ENCODE assay signal across 8 mouse cellular contexts in genomic region chr3:90587361-90588101, GRCm38 (mm10). TPM values are rescaled to one million over a fixed set of nuclear protein-coding genes. Genes with fewer than 3 reads are reported as not detected.
DNase-seq lines count a peak whose midpoint lies in the region; ATAC-seq and TF ChIP-seq lines count a peak whose summit lies in the region.

No protein-coding gene starts in this region.

- ATAC-seq in forebrain, postnatal 0 days, result peak; percentile 50; the same call in 1 of the 2 replicates
- ATAC-seq in heart, embryonic 16.5 days (replicated peaks; ENCODE audit: extremely low read depth, insufficient read depth, low FRiP score), result no peak

- H3K9me3 ChIP-seq in forebrain, postnatal 0 days (ENCODE audit: low read length), result no peaks in the 10 kb centered on the region
- H3K9me3 ChIP-seq in forebrain, embryonic 10.5 days, result no peaks in the 10 kb centered on the region
- H3K9me3 ChIP-seq in heart, embryonic 16.5 days (replicated peaks; ENCODE audit: control insufficient read depth, low read length), result no peaks in the 10 kb centered on the region

- H3K4me1 ChIP-seq in forebrain, postnatal 0 days (ENCODE audit: insufficient read depth), result no peaks in the 10 kb centered on the region
- H3K4me1 ChIP-seq in forebrain, embryonic 10.5 days, result peaks cover 13% of the 10 kb centered on the region
- H3K4me1 ChIP-seq in spleen, adult 2 months (ENCODE audit: control insufficient read depth, insufficient read depth, insufficient read length), result peaks cover 40% of the 10 kb centered on the region; the same call in 1 of the 2 replicates
- peaks cover 9% of the 10 kb centered on the region; the same call in 1 of the 2 replicates for H3K4me1 ChIP-seq in heart, embryonic 16.5 days (ENCODE audit: control insufficient read depth, insufficient read depth, low read length)

- 87% methylated on average over 14 of the region's 14 CpGs for WGBS in forebrain, postnatal 0 days
- WGBS in forebrain, embryonic 10.5 days, result 92% methylated on average over 14 of the region's 14 CpGs
- 60% methylated on average over 14 of the region's 14 CpGs for WGBS in spleen, adult 2 months
- 76% methylated on average over 14 of the region's 14 CpGs for WGBS in heart, embryonic 16.5 days

- no peak overlapping the region for H3K4me3 ChIP-seq in forebrain, postnatal 0 days (ENCODE audit: low read depth, low read length)
- H3K4me3 ChIP-seq in forebrain, embryonic 10.5 days, result no peak overlapping the region
- H3K4me3 ChIP-seq in spleen, adult 2 months (ENCODE audit: extremely low read depth, insufficient read depth, insufficient read length), result peak overlapping the region; percentile 2; the same call in 1 of the 2 replicates
- H3K4me3 ChIP-seq in heart, embryonic 16.5 days (ENCODE audit: low read length), result no peak overlapping the region

- no peak for DNase-seq in forebrain, postnatal 0 days
- DNase-seq in forebrain, embryonic 10.5 days (ENCODE audit: extremely low spot score, low spot score), result no peak
- DNase-seq in spleen, adult 2 months (ENCODE audit: low read depth in 1 of 2, low spot score in 2 of 2), result no peak
- DNase-seq in spleen, postnatal 14 days (ENCODE audit: low spot score in 2 of 2), result no peak
- peak; percentile 64 for DNase-seq in naive thymus-derived CD4-positive, alpha-beta T cell, adult 2 months (ENCODE audit: low read depth)
- DNase-seq in retina, embryonic 14.5 days (ENCODE audit: low spot score), result no peak
- no peak for DNase-seq in cerebellum, adult 9-11 months

- no peak overlapping the region for H3K4me2 ChIP-seq in forebrain, postnatal 0 days (ENCODE audit: low read depth)
- H3K4me2 ChIP-seq in heart, embryonic 16.5 days (ENCODE audit: low read depth, low read length), result no peak overlapping the region

- H3K36me3 ChIP-seq in forebrain, postnatal 0 days (ENCODE audit: insufficient read depth), result no peaks in the 10 kb centered on the region
- no peaks in the 10 kb centered on the region for H3K36me3 ChIP-seq in forebrain, embryonic 10.5 days (replicated peaks)
- no peaks in the 10 kb centered on the region for H3K36me3 ChIP-seq in spleen, adult 2 months (ENCODE audit: control insufficient read depth, insufficient read depth, low read length)
- H3K36me3 ChIP-seq in heart, embryonic 16.5 days (ENCODE audit: control insufficient read depth, insufficient read depth), result no peaks in the 10 kb centered on the region

- no peak for TF ChIP-seq CTCF in forebrain, postnatal 0 days (IDR thresholded peaks at IDR 0.05; ENCODE audit: low read depth)
- TF ChIP-seq CTCF in spleen, adult 2 months (IDR thresholded peaks at IDR 0.05; ENCODE audit: extremely low read depth, insufficient read depth, insufficient read length, insufficient replicate concordance), result no peak

- TF ChIP-seq POLR2A in spleen, adult 2 months (IDR thresholded peaks at IDR 0.05; ENCODE audit: low read depth, low read length), result no peak

- H3K27me3 ChIP-seq in forebrain, postnatal 0 days (ENCODE audit: insufficient read depth, low read length), result no peaks in the 10 kb centered on the region
- no peaks in the 10 kb centered on the region for H3K27me3 ChIP-seq in forebrain, embryonic 10.5 days (ENCODE audit: poor library complexity, severe bottlenecking)
- H3K27me3 ChIP-seq in spleen, adult 2 months (ENCODE audit: control insufficient read depth, insufficient read depth, low read length), result no peaks in the 10 kb centered on the region
- no peaks in the 10 kb centered on the region for H3K27me3 ChIP-seq in heart, embryonic 16.5 days (ENCODE audit: control insufficient read depth, insufficient read depth, low read length)

- no peak overlapping the region for H3K9ac ChIP-seq in forebrain, postnatal 0 days
- peak overlapping the region; percentile 38; the same call in 1 of the 2 replicates for H3K9ac ChIP-seq in heart, embryonic 16.5 days (ENCODE audit: low read length)

- H3K27ac ChIP-seq in forebrain, postnatal 0 days (ENCODE audit: low read depth, low read length), result no peak overlapping the region
- H3K27ac ChIP-seq in forebrain, embryonic 10.5 days, result no peak overlapping the region
- peak overlapping the region; percentile 87 for H3K27ac ChIP-seq in spleen, adult 2 months (ENCODE audit: insufficient read depth, low read length)
- H3K27ac ChIP-seq in heart, embryonic 16.5 days (ENCODE audit: low read length), result peak overlapping the region; percentile 55

RNA-seq across cellular contexts. Expression of gene S100a2, which starts 2.5 kb away (rescaled TPM):
- total RNA-seq in forebrain, postnatal 0 days (2014; rRNA removed), result not detected in 2 replicates
- not detected in 2 replicates for polyA plus RNA-seq in forebrain, postnatal 0 days (2015; fragmentation: Nextera tagmentation; extraction: Ambion mirVana)
- not detected in 2 replicates for polyA plus RNA-seq in forebrain, embryonic 10.5 days (2016; fragmentation: Nextera tagmentation; extraction: Ambion mirVana)
- not detected in 2 replicates for polyA plus RNA-seq in spleen, adult 2 months (2012; rRNA removed)
- not detected in 2 replicates for polyA plus RNA-seq in heart, embryonic 16.5 days (2015; fragmentation: Nextera tagmentation; extraction: Ambion mirVana)

RNA-seq across cellular contexts. Expression of gene Gm42674, which starts 14.2 kb away (rescaled TPM):
- total RNA-seq in forebrain, postnatal 0 days (2014; rRNA removed), result not detected in 2 replicates
- not detected in 2 replicates for polyA plus RNA-seq in forebrain, postnatal 0 days (2015; fragmentation: Nextera tagmentation; extraction: Ambion mirVana)
- polyA plus RNA-seq in forebrain, embryonic 10.5 days (2016; fragmentation: Nextera tagmentation; extraction: Ambion mirVana), result not detected in 2 replicates
- polyA plus RNA-seq in spleen, adult 2 months (2012; rRNA removed), result not detected in 2 replicates
- polyA plus RNA-seq in heart, embryonic 16.5 days (2015; fragmentation: Nextera tagmentation; extraction: Ambion mirVana), result not detected in 2 replicates

RNA-seq across cellular contexts. Expression of gene S100a4, which starts 16.0 kb away (rescaled TPM):
- 2.8 and 5.9 TPM in 2 replicates for total RNA-seq in forebrain, postnatal 0 days (2014; rRNA removed)
- 2.1 and 2.4 TPM in 2 replicates for polyA plus RNA-seq in forebrain, postnatal 0 days (2015; fragmentation: Nextera tagmentation; extraction: Ambion mirVana)
- polyA plus RNA-seq in forebrain, embryonic 10.5 days (2016; fragmentation: Nextera tagmentation; extraction: Ambion mirVana), result 0.47 TPM in 1 of 2 replicates, not detected in the other
- 43.5 and 68.3 TPM in 2 replicates for polyA plus RNA-seq in spleen, adult 2 months (2012; rRNA removed)
- polyA plus RNA-seq in heart, embryonic 16.5 days (2015; fragmentation: Nextera tagmentation; extraction: Ambion mirVana), result 5.8 and 11.8 TPM in 2 replicates

RNA-seq across cellular contexts. Expression of gene S100a5, which starts 20.8 kb away (rescaled TPM):
- not detected in 2 replicates for total RNA-seq in forebrain, postnatal 0 days (2014; rRNA removed)
- polyA plus RNA-seq in forebrain, postnatal 0 days (2015; fragmentation: Nextera tagmentation; extraction: Ambion mirVana), result 0.79 TPM in 1 of 2 replicates, not detected in the other
- not detected in 2 replicates for polyA plus RNA-seq in forebrain, embryonic 10.5 days (2016; fragmentation: Nextera tagmentation; extraction: Ambion mirVana)
- polyA plus RNA-seq in spleen, adult 2 months (2012; rRNA removed), result not detected in 2 replicates
- polyA plus RNA-seq in heart, embryonic 16.5 days (2015; fragmentation: Nextera tagmentation; extraction: Ambion mirVana), result not detected in 2 replicates

RNA-seq across cellular contexts. Expression of gene S100a6, which starts 25.2 kb away (rescaled TPM):
- 17.9 and 18.1 TPM in 2 replicates for total RNA-seq in forebrain, postnatal 0 days (2014; rRNA removed)
- 34.9 and 40.7 TPM in 2 replicates for polyA plus RNA-seq in forebrain, postnatal 0 days (2015; fragmentation: Nextera tagmentation; extraction: Ambion mirVana)
- polyA plus RNA-seq in forebrain, embryonic 10.5 days (2016; fragmentation: Nextera tagmentation; extraction: Ambion mirVana), result 22.4 and 23.2 TPM in 2 replicates
- 90.6 and 121 TPM in 2 replicates for polyA plus RNA-seq in spleen, adult 2 months (2012; rRNA removed)
- polyA plus RNA-seq in heart, embryonic 16.5 days (2015; fragmentation: Nextera tagmentation; extraction: Ambion mirVana), result 56.9 and 61.6 TPM in 2 replicates

Comparison
In these comparisons a context has a peak if more than half of its experiments do, and no peak if none do; other contexts are left out.
1. H3K27ac ChIP-seq: peak in spleen, adult 2 months (single experiment) and heart, embryonic 16.5 days (single experiment); none in forebrain, postnatal 0 days (single experiment) and forebrain, embryonic 10.5 days (single experiment).